Mouse (Mus musculus): ENCODE results near the gene Jmjd8. TPM values are rescaled to one million over a fixed set of nuclear protein-coding genes. Genes with fewer than 3 reads are reported as not detected.

Gene Jmjd8
- polyA plus RNA-seq, 1 experiment from 2014 or later = 26.6 TPM

GRCm38 (mm10) chr17:25835301-25835700 is 6.6 kb downstream of the Jmjd8 start:
- WGBS (ENCODE audit: insufficient replicate concordance) = 88% methylated on average over 7 of the region's 7 CpGs
- H3K4me3 ChIP-seq = peak overlapping the region; percentile 84; the same call in 1 of the 2 replicates
- H3K27ac ChIP-seq = no peak overlapping the region
- peaks cover 84% of the 10 kb centered on the region for H3K4me1 ChIP-seq
- H3K9me3 ChIP-seq (replicated peaks) = no peaks in the 10 kb centered on the region
- peak overlapping the region; percentile 92; the same call in 1 of the 2 replicates for H3K9ac ChIP-seq
- no peaks in the 10 kb centered on the region for H3K27me3 ChIP-seq (replicated peaks)
- H3K4me2 ChIP-seq = peak overlapping the region; percentile 84
- peaks cover 65% of the 10 kb centered on the region for H3K36me3 ChIP-seq
- ATAC-seq = no peak

- no peaks in the 10 kb centered on the region for H3K9me3 ChIP-seq (replicated peaks)
- 89% methylated on average over 16 of the region's 16 CpGs for WGBS (ENCODE audit: insufficient replicate concordance)
- peak overlapping the region; percentile 71; the same call in 1 of the 2 replicates for H3K4me2 ChIP-seq
- H3K27ac ChIP-seq = no peak overlapping the region
- H3K36me3 ChIP-seq = peaks cover 65% of the 10 kb centered on the region
- 0 out of 2 replicates have a peak overlapping the region, but pooled peaks have one; percentile 56 for H3K9ac ChIP-seq
- no peak for ATAC-seq
- peaks cover 81% of the 10 kb centered on the region for H3K4me1 ChIP-seq
- H3K4me3 ChIP-seq = no peak overlapping the region
- no peaks in the 10 kb centered on the region for H3K27me3 ChIP-seq (replicated peaks)
These were observed 7.1 kb downstream of the Jmjd8 start for GRCm38 (mm10) chr17:25835816-25836215.

GRCm38 (mm10) chr17:25836397-25837075 is 7.9 kb downstream of the Jmjd8 start:
- peaks cover 65% of the 10 kb centered on the region for H3K36me3 ChIP-seq
- H3K27me3 ChIP-seq (replicated peaks) = no peaks in the 10 kb centered on the region
- H3K9ac ChIP-seq = peak overlapping the region; percentile 56
- peak overlapping the region; percentile 38 for H3K4me3 ChIP-seq
- no peaks in the 10 kb centered on the region for H3K9me3 ChIP-seq (replicated peaks)
- H3K4me1 ChIP-seq = peaks cover 74% of the 10 kb centered on the region
- peak overlapping the region; percentile 12 for H3K27ac ChIP-seq
- peak overlapping the region; percentile 71 for H3K4me2 ChIP-seq
- WGBS (ENCODE audit: insufficient replicate concordance) = 25% methylated on average over 22 of the region's 23 CpGs
- no peak for ATAC-seq

GRCm38 (mm10) chr17:25837076-25837410 is 8.4 kb downstream of the Jmjd8 start, which contains the start of gene Rhbdl1:
Gene Rhbdl1, minus strand, starts transcription at chr17:25837295.
- peak within 1 kb of the TSS; percentile 56 for H3K9ac ChIP-seq
- H3K36me3 ChIP-seq = peaks cover 66% of the 10 kb centered on the region
- H3K27ac ChIP-seq = peak within 1 kb of the TSS; percentile 12
- peak within 1 kb of the TSS; percentile 38 for H3K4me3 ChIP-seq
- 1% methylated on average over 28 of the region's 29 CpGs for WGBS (ENCODE audit: insufficient replicate concordance)
- peak within 1 kb of the TSS; percentile 71 for H3K4me2 ChIP-seq
- ATAC-seq = no peak
- H3K27me3 ChIP-seq (replicated peaks) = no peaks in the 10 kb centered on the region
- peaks cover 69% of the 10 kb centered on the region for H3K4me1 ChIP-seq
- H3K9me3 ChIP-seq (replicated peaks) = no peaks in the 10 kb centered on the region

- peaks cover 71% of the 10 kb centered on the region for H3K4me1 ChIP-seq
- H3K27me3 ChIP-seq (replicated peaks) = no peaks in the 10 kb centered on the region
- no peak overlapping the region for H3K4me3 ChIP-seq
- H3K9me3 ChIP-seq (replicated peaks) = no peaks in the 10 kb centered on the region
- H3K36me3 ChIP-seq = peaks cover 71% of the 10 kb centered on the region
- peak overlapping the region; percentile 71 for H3K4me2 ChIP-seq
- WGBS (ENCODE audit: insufficient replicate concordance) = 49% methylated on average over 3 of the region's 3 CpGs
- peak overlapping the region; percentile 12; the same call in 1 of the 2 replicates for H3K27ac ChIP-seq
- ATAC-seq = no peak
- no peak overlapping the region for H3K9ac ChIP-seq
These were observed 8.9 kb downstream of the Jmjd8 start for GRCm38 (mm10) chr17:25837533-25837932.

GRCm38 (mm10) chr17:25838904-25839303 is 10.2 kb downstream of the Jmjd8 start:
- no peak for ATAC-seq
- Histone ChIP-seq H3K4me1 (peaks cover 78% of the 10 kb centered on the region), H3K4me2 (no peak overlapping the region), H3K9ac (no peak overlapping the region), H3K4me3 (no peak overlapping the region), H3K27me3 (replicated peaks) (no peaks in the 10 kb centered on the region), H3K27ac (peak overlapping the region; percentile 48), H3K36me3 (peaks cover 77% of the 10 kb centered on the region), H3K9me3 (replicated peaks) (no peaks in the 10 kb centered on the region)
- 83% methylated on average over 4 of the region's 4 CpGs for WGBS (ENCODE audit: insufficient replicate concordance)

GRCm38 (mm10) chr17:25839455-25840235 is 11.0 kb downstream of the Jmjd8 start:
- no peak overlapping the region; the same call in 1 of the 2 replicates for H3K9ac ChIP-seq
- no peaks in the 10 kb centered on the region for H3K9me3 ChIP-seq (replicated peaks)
- peaks cover 74% of the 10 kb centered on the region for H3K4me1 ChIP-seq
- no peaks in the 10 kb centered on the region for H3K27me3 ChIP-seq (replicated peaks)
- peak overlapping the region; percentile 48 for H3K27ac ChIP-seq
- no peak overlapping the region for H3K4me3 ChIP-seq
- no peak for ATAC-seq
- H3K4me2 ChIP-seq = no peak overlapping the region
- H3K36me3 ChIP-seq = peaks cover 72% of the 10 kb centered on the region
- 79% methylated on average over 14 of the region's 14 CpGs for WGBS (ENCODE audit: insufficient replicate concordance)

- no peak overlapping the region for H3K9ac ChIP-seq
- ATAC-seq = no peak
- WGBS (ENCODE audit: insufficient replicate concordance) = 90% methylated on average over 6 of the region's 6 CpGs
- H3K4me1 ChIP-seq = peaks cover 73% of the 10 kb centered on the region
- no peak overlapping the region for H3K4me2 ChIP-seq
- peaks cover 70% of the 10 kb centered on the region for H3K36me3 ChIP-seq
- no peaks in the 10 kb centered on the region for H3K27me3 ChIP-seq (replicated peaks)
- H3K9me3 ChIP-seq (replicated peaks) = no peaks in the 10 kb centered on the region
- no peak overlapping the region for H3K27ac ChIP-seq
- no peak overlapping the region for H3K4me3 ChIP-seq
These were observed 11.9 kb downstream of the Jmjd8 start for GRCm38 (mm10) chr17:25840519-25840918.

GRCm38 (mm10) chr17:25841117-25841880 is 12.6 kb downstream of the Jmjd8 start, which contains the start of gene Gm20683:
Gene Gm20683, minus strand, starts transcription at chr17:25841763.
- Histone ChIP-seq H3K4me2 (no peak within 1 kb of the TSS; the same call in 1 of the 2 replicates), H3K9ac (no peak within 1 kb of the TSS), H3K4me3 (no peak within 1 kb of the TSS), H3K9me3 (replicated peaks) (no peaks in the 10 kb centered on the region), H3K27me3 (replicated peaks) (no peaks in the 10 kb centered on the region), H3K4me1 (peaks cover 65% of the 10 kb centered on the region), H3K27ac (no peak within 1 kb of the TSS), H3K36me3 (peaks cover 72% of the 10 kb centered on the region)
- ATAC-seq = no peak
- 90% methylated on average over 22 of the region's 22 CpGs for WGBS (ENCODE audit: insufficient replicate concordance)

- H3K27me3 ChIP-seq (replicated peaks) = no peaks in the 10 kb centered on the region
- H3K27ac ChIP-seq = no peak overlapping the region
- H3K4me2 ChIP-seq = no peak overlapping the region; the same call in 1 of the 2 replicates
- WGBS (ENCODE audit: insufficient replicate concordance) = 84% methylated on average over 3 of the region's 3 CpGs
- peaks cover 53% of the 10 kb centered on the region for H3K4me1 ChIP-seq
- peaks cover 82% of the 10 kb centered on the region for H3K36me3 ChIP-seq
- no peak overlapping the region for H3K9ac ChIP-seq
- ATAC-seq = no peak
- H3K9me3 ChIP-seq (replicated peaks) = no peaks in the 10 kb centered on the region
- H3K4me3 ChIP-seq = no peak overlapping the region
These were observed 13.8 kb downstream of the Jmjd8 start for GRCm38 (mm10) chr17:25842509-25842908.

GRCm38 (mm10) chr17:25843122-25843521 is 14.5 kb downstream of the Jmjd8 start:
- ATAC-seq = no peak
- Histone ChIP-seq H3K27ac (peak overlapping the region; percentile 91), H3K4me2 (peak overlapping the region; percentile 89), H3K4me1 (peaks cover 47% of the 10 kb centered on the region), H3K4me3 (peak overlapping the region; percentile 82), H3K9ac (peak overlapping the region; percentile 91), H3K9me3 (replicated peaks) (no peaks in the 10 kb centered on the region), H3K36me3 (peaks cover 82% of the 10 kb centered on the region), H3K27me3 (replicated peaks) (no peaks in the 10 kb centered on the region)
- WGBS (ENCODE audit: insufficient replicate concordance) = 88% methylated on average over 4 of the region's 4 CpGs
